Mouse (Mus musculus) liver, adult 10 weeks (tissue): ENCODE data around the gene Colgalt2. TPM values are rescaled to one million over a fixed set of nuclear protein-coding genes. Genes with fewer than 3 reads are reported as not detected.

ENCODE experiments used
- polyA plus RNA-seq: library from polyadenylated mRNA; stranded (reverse); fragments of 350-450 nt; fragmentation: Illumina TruSeq; extraction: RNeasy Lipid Tissue Mini Kit (QIAGEN cat#74804); gene quantifications from one replicate; pipeline ENCODE4 v1.2.3, GENCODE M21; 2014; ENCODE audit warnings: low read depth, low replicate concordance

Colgalt2 gene
- 0.34 TPM for polyA plus RNA-seq

GRCm38 (mm10) chr1:152399790-152400555, at the start of gene Colgalt2:
Colgalt2 (plus strand) TSS chr1:152399830.

GRCm38 (mm10) chr1:152386188-152386835, 13.3 kb upstream of the Colgalt2 start, which contains the start of gene Tsen15:
Tsen15 (minus strand) TSS chr1:152386688.

Other genes with a start within 250 kb of the Colgalt2 start
- 11.9 TPM for gene Tsen15, start 13.1 kb upstream of the Colgalt2 start, polyA plus RNA-seq